Mouse (Mus musculus) brain, embryonic 14.5 days (tissue): Measurements from ENCODE around the gene Rab3gap1.

Source experiments
- CTCF ChIP-seq: fragments of 200-500 bp; IDR thresholded peaks from 2 replicates; pipeline ENCODE4 v1.5.1; 2012; ENCODE audit warnings: inconsistent platforms, mild to moderate bottlenecking, moderate library complexity, borderline replicate concordance; ENCODE audit not compliant: insufficient read depth, insufficient read length; ENCODE audit errors: extremely low read depth
- POLR2A ChIP-seq: fragments of 200-500 bp; IDR thresholded peaks from 2 replicates; pipeline ENCODE4 v1.6.1; 2012; ENCODE audit warnings: mild to moderate bottlenecking, inconsistent platforms, borderline replicate concordance; ENCODE audit not compliant: poor library complexity, insufficient read depth, insufficient read length, severe bottlenecking; ENCODE audit errors: extremely low read depth

GRCm38 (mm10) chr1:127854486-127855222 lies 13.9 kb upstream of the Rab3gap1 start, which contains the start of gene Map3k19:
- TF ChIP-seq CTCF (no peak), POLR2A (no peak)
